In the genomic region with DNA sequence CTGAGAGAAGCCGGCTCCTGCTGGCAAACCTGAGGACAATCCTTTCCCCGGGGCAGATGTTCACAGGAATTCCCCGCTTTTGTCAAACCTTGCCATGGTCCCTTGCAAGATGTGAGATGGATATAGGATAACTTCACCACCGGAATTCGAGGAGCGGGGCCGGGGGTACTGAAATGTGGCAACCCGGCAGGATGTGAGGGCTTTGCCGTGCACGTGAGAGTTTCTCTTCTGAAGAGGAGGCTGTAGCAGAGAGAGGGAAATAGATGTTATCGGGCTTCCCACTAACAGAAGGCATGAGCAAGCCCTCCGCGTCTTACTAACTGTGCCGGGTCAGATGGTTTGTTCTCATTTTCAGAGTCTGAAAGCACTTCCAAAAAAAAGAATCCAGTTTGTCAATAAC, we compare ENCODE assay signal across 18 mouse cellular contexts. TPM values are rescaled to one million over a fixed set of nuclear protein-coding genes. Genes with fewer than 3 reads are reported as not detected.
DNase-seq lines count a peak whose midpoint lies in the region; ATAC-seq lines count a peak whose summit lies in the region.
"Had no signal": no experiment of that assay in that cellular context is flagged by ENCODE, and none has a peak within 500 bp of the region (broad histone marks: within the 10 kb centered on the region; RNA-seq: fewer than 3 reads in every experiment).

No protein-coding gene starts in this region.

- ATAC-seq in liver, embryonic 13.5 days (ENCODE audit: low read depth): no peak
- ATAC-seq in intestine, embryonic 16.5 days: no peak
- ATAC-seq: intestine, embryonic 15.5 days; midbrain, embryonic 13.5 days had no signal

- H3K4me2 ChIP-seq in liver, embryonic 13.5 days: peak overlapping the region; percentile 19; the same call in 1 of the 2 replicates
- H3K4me2 ChIP-seq in intestine, embryonic 16.5 days (ENCODE audit: low read depth, low read length): no peak overlapping the region
- H3K4me2 ChIP-seq: embryonic facial prominence, embryonic 13.5 days; heart, embryonic 15.5 days; intestine, embryonic 15.5 days; midbrain, embryonic 13.5 days had no signal

- no peaks in the 10 kb centered on the region for H3K9me3 ChIP-seq in liver, embryonic 13.5 days (replicated peaks)
- H3K9me3 ChIP-seq in intestine, embryonic 16.5 days (ENCODE audit: control insufficient read depth, low read length): no peaks in the 10 kb centered on the region
- H3K9me3 ChIP-seq: embryonic facial prominence, embryonic 13.5 days; heart, embryonic 15.5 days; hindbrain, embryonic 10.5 days; intestine, embryonic 15.5 days; midbrain, embryonic 13.5 days had no signal

- no peaks in the 10 kb centered on the region for H3K36me3 ChIP-seq in liver, embryonic 13.5 days
- H3K36me3 ChIP-seq in intestine, embryonic 16.5 days (ENCODE audit: control insufficient read depth, insufficient read depth, low read length): no peaks in the 10 kb centered on the region
- H3K36me3 ChIP-seq: embryonic facial prominence, embryonic 13.5 days; heart, embryonic 15.5 days; hindbrain, embryonic 10.5 days; intestine, embryonic 15.5 days; midbrain, embryonic 13.5 days had no signal

- no peak overlapping the region for H3K9ac ChIP-seq in liver, embryonic 13.5 days
- H3K9ac ChIP-seq in intestine, embryonic 16.5 days (ENCODE audit: low read depth, low read length): no peak overlapping the region
- H3K9ac ChIP-seq: embryonic facial prominence, embryonic 13.5 days; heart, embryonic 15.5 days; intestine, embryonic 15.5 days; liver, embryonic 14.5 days; midbrain, embryonic 13.5 days had no signal

- no peaks in the 10 kb centered on the region for H3K4me1 ChIP-seq in liver, embryonic 13.5 days (replicated peaks)
- no peaks in the 10 kb centered on the region for H3K4me1 ChIP-seq in intestine, embryonic 16.5 days (ENCODE audit: control insufficient read depth, insufficient read depth, low read length)

- DNase-seq in CD4-positive helper T cell, adult 2 months (ENCODE audit: low read depth, low spot score): peak; percentile 77
- DNase-seq in R1 (ENCODE audit: low read depth, low spot score) (peak; percentile 58), MN1 (ENCODE audit: low spot score) (no peak)
- no peak for DNase-seq in liver, embryonic 13.5 days
- peak; percentile 65 for DNase-seq in thymus, postnatal 0 days (ENCODE audit: low spot score)
- DNase-seq in adrenal gland, postnatal 36 days: no peak
- DNase-seq in layer of hippocampus, postnatal 14 days (ENCODE audit: low spot score in 2 of 2): no peak
- DNase-seq: adrenal gland, adult 2 months; cerebellum, adult 18-20 months; kidney, postnatal 36 days; right cerebral cortex, postnatal 4 days had no signal

- H3K4me3 ChIP-seq in liver, embryonic 13.5 days (replicated peaks): no peak overlapping the region
- H3K4me3 ChIP-seq in intestine, embryonic 16.5 days (ENCODE audit: low read length): no peak overlapping the region
- H3K4me3 ChIP-seq: embryonic facial prominence, embryonic 13.5 days; heart, embryonic 15.5 days; hindbrain, embryonic 10.5 days; intestine, embryonic 15.5 days; midbrain, embryonic 13.5 days had no signal

- H3K27ac ChIP-seq in liver, embryonic 13.5 days: no peak overlapping the region
- no peak overlapping the region for H3K27ac ChIP-seq in intestine, embryonic 16.5 days (ENCODE audit: low read length)
- H3K27ac ChIP-seq: embryonic facial prominence, embryonic 13.5 days; heart, embryonic 15.5 days; hindbrain, embryonic 10.5 days; intestine, embryonic 15.5 days; liver, embryonic 14.5 days; midbrain, embryonic 13.5 days had no signal

- 18% methylated on average over 14 of the region's 14 CpGs for WGBS in liver, embryonic 13.5 days (ENCODE audit: insufficient replicate concordance)
- 86% methylated on average over 14 of the region's 14 CpGs for WGBS in intestine, embryonic 16.5 days

- H3K27me3 ChIP-seq in liver, embryonic 13.5 days: peaks cover 12% of the 10 kb centered on the region
- no peaks in the 10 kb centered on the region for H3K27me3 ChIP-seq in intestine, embryonic 16.5 days (replicated peaks; ENCODE audit: control insufficient read depth, insufficient read depth, low read length)
- H3K27me3 ChIP-seq: heart, embryonic 15.5 days; intestine, embryonic 15.5 days; midbrain, embryonic 13.5 days had no signal

RNA-seq across cellular contexts. Expression of gene Zfp281, which starts 45.3 kb away (rescaled TPM):
- 6.7 and 8.4 TPM in 2 replicates for polyA plus RNA-seq in liver, embryonic 13.5 days (2015; fragmentation: Nextera tagmentation; extraction: Ambion mirVana)
- polyA plus RNA-seq in thymus, postnatal 0 days (2015; fragmentation: Nextera tagmentation; extraction: Ambion mirVana): 18.0 and 19.5 TPM in 2 replicates
- 10 to 100 TPM; 15.6 to 19.3 TPM for total RNA-seq in adrenal gland, postnatal 36 days (2021)
- 10 to 100 TPM; 30.7 to 31.3 TPM for total RNA-seq in layer of hippocampus, postnatal 14 days (2021)
- 11.1 and 12.0 TPM in 2 replicates for polyA plus RNA-seq in intestine, embryonic 16.5 days (2015; fragmentation: Nextera tagmentation; extraction: Ambion mirVana)

Comparison
In these comparisons a context has a peak if more than half of its experiments do, and no peak if none do; other contexts are left out.
1. DNase-seq: peak in CD4-positive helper T cell, adult 2 months (single experiment), R1 (single experiment) and thymus, postnatal 0 days (single experiment); none in liver, embryonic 13.5 days (single experiment), adrenal gland, postnatal 36 days (0 of 2), MN1 (single experiment) and layer of hippocampus, postnatal 14 days (0 of 2).